Mouse (Mus musculus) spleen, postnatal 10 days (tissue): ENCODE results near the gene Cenpx.
"Not testable (repeated sequence)": the region's sequence is repeated elsewhere in the genome, so short reads cannot be mapped to it uniquely, and the experiment has no call there.

Experiments
- DNase-seq, 2 experiments: peaks; one replicate each; pipeline ENCODE4 v3.0.0; 2021 to 2022; ENCODE audit warnings: low spot score in 2 of 2

The Cenpx gene

GRCm38 (mm10) chr11:120713580-120714518 lies at the start of gene Cenpx, which contains the start of gene Lrrc45:
Gene Cenpx (minus strand): TSS chr11:120713738.
Gene Lrrc45 (plus strand): TSS chr11:120713925.
- DNase-seq: peak; percentile 92 to 97

GRCm38 (mm10) chr11:120762672-120763041 lies 49.1 kb upstream of the Cenpx start, which contains the start of gene Hmga1b:
Gene Hmga1b (plus strand): TSS chr11:120762794.
- DNase-seq: not testable (repeated sequence)

GRCm38 (mm10) chr11:120761811-120762671 lies 48.5 kb upstream of the Cenpx start:
- no peak for DNase-seq

GRCm38 (mm10) chr11:120760236-120760635 lies 46.7 kb upstream of the Cenpx start:
- DNase-seq: no peak

GRCm38 (mm10) chr11:120751606-120752005 lies 38.1 kb upstream of the Cenpx start:
- no peak for DNase-seq

- peak in 1 of 2 experiments; percentile 65 for DNase-seq
Measured at GRCm38 (mm10) chr11:120749430-120749829, 35.9 kb upstream of the Cenpx start.

GRCm38 (mm10) chr11:120747974-120748373 lies 34.4 kb upstream of the Cenpx start:
- no peak for DNase-seq

GRCm38 (mm10) chr11:120744121-120744701 lies 30.7 kb upstream of the Cenpx start:
- DNase-seq: no peak

- no peak for DNase-seq
Measured at GRCm38 (mm10) chr11:120740981-120741380, 27.4 kb upstream of the Cenpx start.

GRCm38 (mm10) chr11:120736424-120736823 lies 22.9 kb upstream of the Cenpx start:
- no peak for DNase-seq

- no peak for DNase-seq
Measured at GRCm38 (mm10) chr11:120733521-120733920, 20.0 kb upstream of the Cenpx start.

- no peak for DNase-seq
Measured at GRCm38 (mm10) chr11:120731858-120732680, 18.5 kb upstream of the Cenpx start, which contains the start of gene Cbr2. Gene Cbr2 (minus strand): TSS chr11:120732114.

- DNase-seq: no peak
Measured at GRCm38 (mm10) chr11:120731395-120731794, 17.9 kb upstream of the Cenpx start.

GRCm38 (mm10) chr11:120730331-120730870 lies 16.9 kb upstream of the Cenpx start:
- DNase-seq: no peak

- peak in 1 of 2 experiments; percentile 68 for DNase-seq
Measured at GRCm38 (mm10) chr11:120729432-120730050, 16.0 kb upstream of the Cenpx start.

- DNase-seq: no peak
Measured at GRCm38 (mm10) chr11:120728530-120729240, 15.1 kb upstream of the Cenpx start.

- DNase-seq: no peak
Measured at GRCm38 (mm10) chr11:120727564-120727963, 14.0 kb upstream of the Cenpx start.

GRCm38 (mm10) chr11:120727169-120727527 lies 13.6 kb upstream of the Cenpx start, which contains the start of gene Dcxr:
Gene Dcxr (minus strand): TSS chr11:120727281.
- DNase-seq: peak; percentile 52 to 79
